Mouse (Mus musculus) small intestine, adult 2 months (tissue): ENCODE data around the gene Hinfp.
"Not testable (repeated sequence)": the region's sequence is repeated elsewhere in the genome, so short reads cannot be mapped to it uniquely, and the experiment has no call there.

ENCODE experiments used
- CTCF ChIP-seq: fragments of 200-500 bp; IDR thresholded peaks from 2 replicates; pipeline ENCODE4 v1.5.1; 2012; ENCODE audit warnings: low read depth, mild to moderate bottlenecking, control low read depth, inconsistent platforms, low read length, moderate library complexity, mixed read lengths; ENCODE audit not compliant: insufficient replicate concordance, insufficient read length; ENCODE audit errors: extremely low read depth
- POLR2A ChIP-seq: fragments of 200-500 bp; IDR thresholded peaks from 2 replicates; pipeline ENCODE4 v1.6.1; 2012; ENCODE audit warnings: low read depth, mild to moderate bottlenecking, control low read depth, inconsistent platforms, low read length, moderate library complexity

GRCm38 (mm10) chr9:44325032-44325767, 19.7 kb upstream of the Hinfp start:
- not testable (repeated sequence) for TF ChIP-seq POLR2A, CTCF
